Mouse (Mus musculus): ENCODE results near the gene Cox10. TPM values are rescaled to one million over a fixed set of nuclear protein-coding genes. Genes with fewer than 3 reads are reported as not detected.

Cox10 gene
- polyA plus RNA-seq, 1 experiment from 2014 or later, result 13.1 TPM

DNA sequence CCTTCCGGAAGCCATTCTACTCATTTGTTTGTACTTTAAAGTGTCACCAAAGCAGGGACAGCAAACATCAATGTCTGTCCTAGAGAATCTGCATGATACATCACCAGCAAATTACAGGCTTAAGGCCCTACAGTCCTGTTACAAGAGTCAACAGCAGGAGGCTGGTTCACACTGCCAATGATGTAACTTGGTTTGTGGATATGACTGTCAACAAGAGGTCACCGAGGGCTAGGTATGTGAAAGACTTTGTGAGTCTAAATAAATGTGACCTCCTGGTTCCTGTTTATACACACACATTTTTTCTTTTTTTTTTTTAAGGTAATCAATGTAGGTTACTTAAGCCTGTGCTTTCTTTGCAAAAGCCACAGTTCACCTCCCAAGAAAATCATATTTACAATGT, 102.5 kb downstream of the Cox10 start:
- Histone ChIP-seq H3K27ac (ENCODE audit: low read length) (no peak overlapping the region), H3K36me3 (ENCODE audit: insufficient read depth, low read length) (no peaks in the 10 kb centered on the region), H3K27me3 (replicated peaks; ENCODE audit: insufficient read depth, low read length) (no peaks in the 10 kb centered on the region), H3K4me2 (replicated peaks; ENCODE audit: low read depth, low read length) (no peak overlapping the region), H3K9ac (replicated peaks; ENCODE audit: low read depth) (no peak overlapping the region), H3K4me3 (ENCODE audit: low read depth, low read length) (no peak overlapping the region), H3K9me3 (ENCODE audit: low read length) (no peaks in the 10 kb centered on the region), H3K4me1 (ENCODE audit: insufficient read depth, low read depth, low read length) (no peaks in the 10 kb centered on the region)
- DNase-seq (ENCODE audit: low spot score) (no peak), ATAC-seq (no peak)
- TF ChIP-seq EP300 (IDR thresholded peaks at IDR 0.05), result no peak
- no peak for TF ChIP-seq CTCF (IDR thresholded peaks at IDR 0.05)
- 62% methylated on average over 2 of the region's 2 CpGs for WGBS

DNA sequence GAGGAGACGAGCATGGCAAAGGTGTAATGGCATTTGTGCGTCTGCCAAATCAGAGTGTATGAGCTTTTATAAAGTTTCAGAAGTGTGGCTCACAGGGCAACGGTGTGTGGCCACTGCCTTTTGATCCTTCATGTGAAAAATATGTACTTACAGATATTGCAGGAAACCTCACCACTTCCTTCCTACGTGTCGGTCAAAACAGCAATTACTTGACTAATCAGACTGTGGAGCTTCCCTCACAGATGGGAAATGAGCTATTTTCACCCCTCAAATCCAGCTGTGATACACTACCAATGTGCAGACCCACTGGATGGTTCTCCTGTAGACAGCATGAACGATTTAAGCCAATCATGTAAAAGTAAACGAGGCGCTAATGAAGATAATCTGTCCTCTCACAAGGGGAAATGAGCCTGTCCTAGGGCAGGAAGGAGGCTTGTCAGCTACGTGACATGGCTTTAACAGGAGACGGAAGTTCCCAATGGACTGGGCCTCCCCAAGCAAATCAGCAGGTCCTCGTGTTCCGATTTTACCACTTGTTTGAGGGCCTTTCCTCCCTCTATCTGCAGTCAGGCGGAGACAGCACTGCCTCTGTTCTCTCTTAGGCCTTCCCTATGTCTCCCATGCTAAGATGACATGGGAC, 103.9 kb downstream of the Cox10 start:
- WGBS, result 61% methylated on average over 13 of the region's 13 CpGs
- H3K27me3 ChIP-seq (replicated peaks; ENCODE audit: insufficient read depth, low read length), result no peaks in the 10 kb centered on the region
- DNase-seq (ENCODE audit: low spot score) (no peak), ATAC-seq (no peak)
- no peaks in the 10 kb centered on the region for H3K36me3 ChIP-seq (ENCODE audit: insufficient read depth, low read length)
- no peak overlapping the region for H3K27ac ChIP-seq (ENCODE audit: low read length)
- no peaks in the 10 kb centered on the region for H3K9me3 ChIP-seq (ENCODE audit: low read length)
- H3K4me3 ChIP-seq (ENCODE audit: low read depth, low read length), result no peak overlapping the region
- no peaks in the 10 kb centered on the region for H3K4me1 ChIP-seq (ENCODE audit: insufficient read depth, low read depth, low read length)
- no peak overlapping the region for H3K9ac ChIP-seq (replicated peaks; ENCODE audit: low read depth)
- TF ChIP-seq CTCF (IDR thresholded peaks at IDR 0.05) (no peak), EP300 (IDR thresholded peaks at IDR 0.05) (no peak)
- no peak overlapping the region for H3K4me2 ChIP-seq (replicated peaks; ENCODE audit: low read depth, low read length)

DNA sequence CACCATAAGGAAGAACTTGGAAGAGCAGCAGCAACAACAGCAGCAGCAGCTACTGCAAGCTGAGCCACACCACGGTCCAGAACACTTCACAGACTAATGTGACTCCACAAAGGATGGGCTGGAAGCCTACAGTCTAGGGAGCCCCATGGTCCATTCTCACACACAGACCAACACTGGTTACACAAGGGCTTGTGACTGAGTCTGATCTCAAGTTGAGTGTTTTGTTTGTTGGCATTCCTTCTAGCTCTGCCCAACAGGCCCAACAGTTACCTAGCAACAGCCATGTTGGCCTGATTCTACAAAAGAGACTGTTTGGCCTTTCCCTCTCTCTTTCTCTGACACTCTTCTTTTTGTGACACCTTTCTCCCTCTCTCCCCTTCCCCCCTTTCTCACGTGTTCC, 105.3 kb downstream of the Cox10 start:
- no peaks in the 10 kb centered on the region for H3K36me3 ChIP-seq (ENCODE audit: insufficient read depth, low read length)
- H3K27ac ChIP-seq (ENCODE audit: low read length), result no peak overlapping the region
- 70% methylated on average over 2 of the region's 2 CpGs for WGBS
- H3K9ac ChIP-seq (replicated peaks; ENCODE audit: low read depth), result no peak overlapping the region
- TF ChIP-seq CTCF (IDR thresholded peaks at IDR 0.05), result no peak
- no peak for TF ChIP-seq EP300 (IDR thresholded peaks at IDR 0.05)
- no peaks in the 10 kb centered on the region for H3K9me3 ChIP-seq (ENCODE audit: low read length)
- no peaks in the 10 kb centered on the region for H3K27me3 ChIP-seq (replicated peaks; ENCODE audit: insufficient read depth, low read length)
- ATAC-seq, result peak; percentile 91
- no peaks in the 10 kb centered on the region for H3K4me1 ChIP-seq (ENCODE audit: insufficient read depth, low read depth, low read length)
- no peak overlapping the region for H3K4me2 ChIP-seq (replicated peaks; ENCODE audit: low read depth, low read length)
- peak; percentile 65 for DNase-seq (ENCODE audit: low spot score)
- no peak overlapping the region for H3K4me3 ChIP-seq (ENCODE audit: low read depth, low read length)

DNA sequence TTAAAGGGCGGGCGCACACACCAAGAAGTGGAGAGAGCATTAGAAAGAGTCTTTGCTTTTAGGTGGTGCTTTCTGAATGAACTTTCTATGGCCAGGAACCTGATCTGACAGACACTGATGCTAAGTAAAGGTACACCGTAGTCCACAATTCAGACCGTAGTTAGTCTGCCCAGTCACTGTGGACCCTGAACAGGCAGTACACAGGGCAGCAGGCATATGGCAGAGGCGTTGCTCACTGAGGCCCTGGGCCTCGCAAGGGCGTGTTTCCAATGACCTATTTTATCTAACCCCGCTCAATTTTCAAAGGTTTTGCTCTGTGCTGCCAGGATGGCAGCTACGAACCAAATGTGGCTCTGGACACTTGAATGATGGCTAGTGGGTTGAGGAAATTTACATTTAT, 107.8 kb downstream of the Cox10 start:
- no peak for DNase-seq (ENCODE audit: low spot score)
- WGBS, result 92% methylated on average over 9 of the region's 9 CpGs

DNA sequence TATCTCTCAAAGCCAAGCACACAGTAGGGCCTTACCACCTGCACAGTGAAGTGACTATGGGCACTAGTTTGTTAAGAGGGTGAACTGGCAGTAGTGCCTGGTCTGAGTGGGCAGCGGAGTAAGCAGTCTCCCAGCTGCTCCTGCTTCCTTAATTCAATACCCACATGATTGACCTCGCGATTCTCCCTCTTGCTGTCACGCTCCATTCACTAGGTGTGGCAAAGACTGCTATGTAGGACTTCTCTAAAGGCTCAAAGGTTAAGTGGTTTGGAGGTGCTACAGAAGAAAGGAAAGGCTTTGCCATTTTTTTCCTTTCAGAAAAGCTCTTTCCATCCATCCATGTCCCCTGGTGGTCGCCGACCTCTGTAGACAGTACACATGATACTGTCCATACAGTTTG, 108.5 kb downstream of the Cox10 start:
- Histone ChIP-seq H3K27ac (ENCODE audit: low read length) (no peak overlapping the region), H3K4me1 (ENCODE audit: insufficient read depth, low read depth, low read length) (no peaks in the 10 kb centered on the region), H3K27me3 (replicated peaks; ENCODE audit: insufficient read depth, low read length) (no peaks in the 10 kb centered on the region), H3K4me3 (ENCODE audit: low read depth, low read length) (no peak overlapping the region), H3K9ac (replicated peaks; ENCODE audit: low read depth) (no peak overlapping the region), H3K9me3 (ENCODE audit: low read length) (no peaks in the 10 kb centered on the region), H3K36me3 (ENCODE audit: insufficient read depth, low read length) (no peaks in the 10 kb centered on the region), H3K4me2 (replicated peaks; ENCODE audit: low read depth, low read length) (no peak overlapping the region)
- 80% methylated on average over 6 of the region's 6 CpGs for whole genome bisulfite sequencing
- TF ChIP-seq CTCF (IDR thresholded peaks at IDR 0.05) (no peak), EP300 (IDR thresholded peaks at IDR 0.05) (no peak)
- DNase-seq (ENCODE audit: low spot score) (no peak), ATAC-seq (no peak)

More for the DNA sequence above, 107.8 kb downstream of the Cox10 start:
- Histone ChIP-seq H3K4me1 (ENCODE audit: insufficient read depth, low read depth, low read length) (no peaks in the 10 kb centered on the region), H3K4me3 (ENCODE audit: low read depth, low read length) (no peak overlapping the region), H3K27ac (ENCODE audit: low read length) (no peak overlapping the region), H3K36me3 (ENCODE audit: insufficient read depth, low read length) (no peaks in the 10 kb centered on the region), H3K4me2 (replicated peaks; ENCODE audit: low read depth, low read length) (no peak overlapping the region), H3K27me3 (replicated peaks; ENCODE audit: insufficient read depth, low read length) (no peaks in the 10 kb centered on the region), H3K9me3 (ENCODE audit: low read length) (no peaks in the 10 kb centered on the region), H3K9ac (replicated peaks; ENCODE audit: low read depth) (no peak overlapping the region)
- TF ChIP-seq EP300 (IDR thresholded peaks at IDR 0.05) (no peak), CTCF (IDR thresholded peaks at IDR 0.05) (no peak)
- no peak for ATAC-seq

DNA sequence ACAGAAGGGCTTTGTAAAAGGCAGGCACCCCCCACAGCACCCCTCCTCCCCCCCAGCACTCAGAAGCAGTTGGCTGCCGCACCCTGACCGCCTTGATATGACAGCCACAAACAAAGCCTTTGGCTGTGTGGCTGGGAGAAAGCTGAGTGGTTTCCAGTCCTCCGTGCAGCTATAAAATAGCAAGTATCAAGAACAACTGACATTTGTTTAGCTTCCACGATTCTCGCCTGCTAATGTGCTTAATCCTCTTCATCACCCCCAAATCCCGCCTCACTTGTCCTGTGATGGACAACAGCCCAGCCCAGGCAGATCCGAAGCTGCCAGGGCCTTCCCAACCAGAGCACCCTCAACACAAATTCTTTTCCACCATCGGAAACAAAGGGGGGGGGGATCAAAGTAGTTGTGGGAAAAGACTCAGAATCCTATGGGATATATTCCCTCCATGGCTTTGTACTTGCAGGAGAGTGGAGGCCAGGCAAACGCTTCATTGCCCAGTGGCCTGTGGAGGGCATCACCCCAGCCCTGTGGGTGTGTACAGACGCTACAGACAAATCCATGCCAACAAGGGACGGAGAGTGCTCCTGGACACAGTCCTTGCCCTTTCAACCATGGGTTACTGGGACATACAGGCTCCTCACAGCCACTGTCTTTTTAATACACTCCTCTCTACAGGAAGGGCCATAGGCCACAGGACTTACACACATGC, 109.9 kb downstream of the Cox10 start:
- H3K4me2 ChIP-seq (replicated peaks; ENCODE audit: low read depth, low read length), result no peak overlapping the region
- no peaks in the 10 kb centered on the region for H3K27me3 ChIP-seq (replicated peaks; ENCODE audit: insufficient read depth, low read length)
- H3K36me3 ChIP-seq (ENCODE audit: insufficient read depth, low read length), result no peaks in the 10 kb centered on the region
- TF ChIP-seq EP300 (IDR thresholded peaks at IDR 0.05) (no peak), CTCF (IDR thresholded peaks at IDR 0.05) (no peak)
- no peak overlapping the region for H3K4me3 ChIP-seq (ENCODE audit: low read depth, low read length)
- DNase-seq (ENCODE audit: low spot score) (no peak), ATAC-seq (no peak)
- no peaks in the 10 kb centered on the region for H3K4me1 ChIP-seq (ENCODE audit: insufficient read depth, low read depth, low read length)
- 53% methylated on average over 11 of the region's 11 CpGs for WGBS
- no peak overlapping the region for H3K9ac ChIP-seq (replicated peaks; ENCODE audit: low read depth)
- no peaks in the 10 kb centered on the region for H3K9me3 ChIP-seq (ENCODE audit: low read length)
- H3K27ac ChIP-seq (ENCODE audit: low read length), result no peak overlapping the region
